Mouse (Mus musculus) cerebellum, adult 2 months (tissue): ENCODE measurements at regions not wholly inside any gene's neighbourhood (a gene's known extent, or its start where the extent isn't known, plus 50 kb on each side); places are given as distances from the start of the nearest gene placed in this dataset.

Experiments
- CTCF ChIP-seq: fragments of 200-500 bp; IDR thresholded peaks from 2 replicates; pipeline ENCODE4 v1.5.1; 2011; ENCODE audit warnings: low read depth, mild to moderate bottlenecking, control low read depth, low read length, moderate library complexity, borderline replicate concordance; ENCODE audit not compliant: insufficient read depth
- POLR2A ChIP-seq: fragments of 200-500 bp; IDR thresholded peaks from 2 replicates; pipeline ENCODE4 v1.6.1; 2011; ENCODE audit warnings: low read length, control low read depth, borderline replicate concordance; ENCODE audit not compliant: insufficient read depth

DNA sequence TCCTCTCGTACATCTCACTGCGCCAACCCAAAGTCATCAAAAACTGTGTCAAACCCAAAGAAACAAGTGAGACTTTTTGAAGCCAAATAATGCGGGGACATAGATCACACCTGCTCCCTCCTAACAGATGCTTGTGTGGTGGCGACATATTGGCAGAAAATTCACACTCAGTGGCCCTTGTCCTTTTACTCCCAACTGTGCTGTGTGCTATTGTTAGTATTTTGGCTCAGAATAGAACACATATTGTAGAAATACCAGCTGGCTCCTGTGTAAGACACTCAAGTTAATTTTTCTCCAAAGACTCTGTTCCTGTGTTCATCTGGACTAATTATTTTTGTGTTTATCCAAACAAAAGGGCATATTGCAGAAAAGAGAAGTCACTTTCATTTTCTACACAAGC is 487.2 kb downstream of the Epha4 start:
- no peak for TF ChIP-seq CTCF
- TF ChIP-seq POLR2A, result no peak
